Mouse (Mus musculus): ENCODE measurements around the gene Pias4. TPM values are rescaled to one million over a fixed set of nuclear protein-coding genes. Genes with fewer than 3 reads are reported as not detected.

Pias4 gene
- polyA plus RNA-seq, 1 experiment, result 31.6 TPM

DNA sequence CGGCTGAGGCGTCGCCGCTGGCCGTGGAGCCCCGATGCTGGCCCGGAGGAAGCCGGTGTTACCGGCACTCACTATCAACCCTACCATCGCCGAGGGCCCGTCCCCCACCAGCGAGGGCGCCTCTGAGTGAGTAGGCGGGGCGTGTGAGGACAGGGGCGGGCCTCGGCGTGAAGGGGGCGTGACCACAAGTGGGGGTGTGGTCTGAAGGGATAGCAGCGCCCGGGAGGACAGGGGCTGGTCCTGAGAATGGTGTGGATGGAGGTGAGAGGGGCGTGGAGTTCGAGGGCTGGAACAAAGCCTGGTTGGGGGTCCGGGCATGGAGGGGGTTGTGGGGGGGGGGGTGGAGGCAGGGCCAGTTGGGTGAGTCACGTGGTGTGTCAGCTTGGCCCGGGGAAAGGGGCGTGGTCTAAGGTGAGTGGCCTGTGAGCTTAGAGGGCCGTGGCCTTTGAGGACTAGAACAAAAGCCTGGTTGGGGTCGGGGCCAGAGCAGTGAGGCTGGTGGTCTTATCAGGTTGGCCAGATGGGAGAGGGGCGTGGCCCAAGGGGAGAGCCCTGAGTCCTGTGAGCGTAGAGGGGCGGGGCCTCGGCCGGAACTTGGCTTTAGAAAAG, 61.5 kb downstream of the Pias4 start:
- Histone ChIP-seq H3K36me3 (ENCODE audit: control insufficient read depth, insufficient read depth) (peaks cover 36% of the 10 kb centered on the region), H3K4me3 (ENCODE audit: insufficient read depth, poor library complexity, severe bottlenecking) (peak overlapping the region; percentile 84), H3ac (ENCODE audit: control insufficient read depth, insufficient read length, low read depth) (peak overlapping the region; percentile 96), H3K79me2 (ENCODE audit: control insufficient read depth, insufficient read depth) (peaks cover 52% of the 10 kb centered on the region), H3K27me3 (ENCODE audit: control insufficient read depth, insufficient read depth, insufficient read length) (no peaks in the 10 kb centered on the region), H3K79me3 (ENCODE audit: low read depth) (peaks cover 42% of the 10 kb centered on the region)
- no peak for TF ChIP-seq MYOG (IDR thresholded peaks at IDR 0.05; ENCODE audit: control insufficient read depth, extremely low read depth, insufficient read length)
- TF ChIP-seq USF1 (IDR thresholded peaks at IDR 0.05; ENCODE audit: low read depth), result peak; percentile 69
- peak; percentile 33 for TF ChIP-seq CTCF (IDR thresholded peaks at IDR 0.05; ENCODE audit: control insufficient read depth, insufficient read depth, insufficient read length)

DNA sequence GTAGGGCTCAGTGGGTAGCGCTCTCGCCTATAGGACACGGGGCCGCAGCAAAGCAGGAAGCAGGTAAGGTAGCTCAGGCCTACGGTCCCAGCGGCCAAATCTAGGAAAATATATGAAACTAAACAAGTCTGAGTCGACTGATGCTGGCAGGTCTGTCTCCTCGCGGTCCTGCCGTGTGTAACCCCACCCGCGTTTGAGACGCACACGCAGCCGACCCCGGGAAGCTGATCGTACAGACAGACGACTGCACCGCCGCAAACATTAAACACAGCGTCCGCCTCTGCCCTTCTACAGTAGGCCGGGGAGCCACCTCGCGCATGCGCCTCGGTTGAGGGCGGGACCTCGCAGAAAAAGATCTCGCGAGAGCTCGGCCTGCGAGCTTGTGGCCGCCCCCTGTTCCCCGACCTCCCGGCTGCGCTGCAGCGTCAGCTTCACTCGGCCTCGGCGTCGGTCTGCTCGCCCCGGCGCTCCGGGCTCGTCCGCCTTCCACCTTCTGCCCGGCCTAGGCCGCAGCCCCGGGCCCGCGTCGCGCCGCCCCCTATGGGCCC, 62.1 kb downstream of the Pias4 start, which contains the start of gene Map2k2:
TSS of gene Map2k2 (plus strand) at position 351 of the 548 bp plus-strand sequence.
- H3K79me3 ChIP-seq (ENCODE audit: low read depth), result peaks cover 40% of the 10 kb centered on the region
- H3K27me3 ChIP-seq (ENCODE audit: control insufficient read depth, insufficient read depth, insufficient read length), result no peaks in the 10 kb centered on the region
- peaks cover 30% of the 10 kb centered on the region for H3K36me3 ChIP-seq (ENCODE audit: control insufficient read depth, insufficient read depth)
- H3K4me3 ChIP-seq (ENCODE audit: insufficient read depth, poor library complexity, severe bottlenecking), result peak within 1 kb of the TSS; percentile 84
- peaks cover 46% of the 10 kb centered on the region for H3K79me2 ChIP-seq (ENCODE audit: control insufficient read depth, insufficient read depth)
- TF ChIP-seq MAX (IDR thresholded peaks at IDR 0.05) (peak; percentile 11), MYOD1 (IDR thresholded peaks at IDR 0.05; ENCODE audit: control insufficient read depth, insufficient read length, low read depth) (no peak)
- H3ac ChIP-seq (ENCODE audit: control insufficient read depth, insufficient read length, low read depth), result peak within 1 kb of the TSS; percentile 96

Small RNA genes within 50 kb of the gene (microRNA-seq; reads per million reads assigned to microRNA genes)
- gene Mir5615-1 (ENCODE audit: borderline microRNAs expressed), result not detected
- gene Mir5615-2 (ENCODE audit: borderline microRNAs expressed), result not detected

Other genes starting within 250 kb of the Pias4 start
- gene Lmnb2, start 249.7 kb downstream of the Pias4 start, polyA plus RNA-seq (2012; fragmentation: generic; extraction: Trizol), result 66.4 TPM
- 37.2 TPM for gene Gadd45b, start 237.8 kb downstream of the Pias4 start, polyA plus RNA-seq (2012; fragmentation: generic; extraction: Trizol)
- 0.25 TPM for gene Gng7, start 153.0 kb downstream of the Pias4 start, polyA plus RNA-seq (2012; fragmentation: generic; extraction: Trizol)
- 0.28 TPM for gene Diras1, start 142.3 kb downstream of the Pias4 start, polyA plus RNA-seq (2012; fragmentation: generic; extraction: Trizol)
- 11.6 TPM for gene Slc39a3, start 130.5 kb downstream of the Pias4 start, polyA plus RNA-seq (2012; fragmentation: generic; extraction: Trizol)
- gene Sgta, start 107.7 kb downstream of the Pias4 start, polyA plus RNA-seq (2012; fragmentation: generic; extraction: Trizol), result 154 TPM
- gene Thop1, start 97.9 kb downstream of the Pias4 start, polyA plus RNA-seq (2012; fragmentation: generic; extraction: Trizol), result 67.3 TPM
- gene Creb3l3, start 69.0 kb downstream of the Pias4 start, polyA plus RNA-seq (2012; fragmentation: generic; extraction: Trizol), result 0.06 TPM
- gene Map2k2, start 62.0 kb downstream of the Pias4 start, polyA plus RNA-seq (2012; fragmentation: generic; extraction: Trizol), result 92.2 TPM
- 19.9 TPM for gene Zbtb7a, start 32.7 kb downstream of the Pias4 start, polyA plus RNA-seq (2012; fragmentation: generic; extraction: Trizol)
- gene Eef2, start 8.7 kb upstream of the Pias4 start, polyA plus RNA-seq (2012; fragmentation: generic; extraction: Trizol), result 2,537 TPM
- 72.8 TPM for gene Dapk3, start 15.1 kb upstream of the Pias4 start, polyA plus RNA-seq (2012; fragmentation: generic; extraction: Trizol)
- 0.07 TPM for gene 4930442H23Rik, start 15.9 kb upstream of the Pias4 start, polyA plus RNA-seq (2012; fragmentation: generic; extraction: Trizol)
- gene Nmrk2, start 34.1 kb upstream of the Pias4 start, polyA plus RNA-seq (2012; fragmentation: generic; extraction: Trizol), result 0.18 TPM
- 0.26 TPM for gene Atcay, start 62.9 kb upstream of the Pias4 start, polyA plus RNA-seq (2012; fragmentation: generic; extraction: Trizol)
- gene Zfr2, start 65.2 kb upstream of the Pias4 start, polyA plus RNA-seq (2012; fragmentation: generic; extraction: Trizol), result 0.19 TPM
- gene Matk, start 85.0 kb upstream of the Pias4 start, polyA plus RNA-seq (2012; fragmentation: generic; extraction: Trizol), result 0.98 TPM
- 174 TPM for gene Mrpl54, start 99.0 kb upstream of the Pias4 start, polyA plus RNA-seq (2012; fragmentation: generic; extraction: Trizol)
- 103 TPM for gene Apba3, start 99.0 kb upstream of the Pias4 start, polyA plus RNA-seq (2012; fragmentation: generic; extraction: Trizol)
- not detected for gene Tjp3, start 123.7 kb upstream of the Pias4 start, polyA plus RNA-seq (2012; fragmentation: generic; extraction: Trizol)
- gene Pip5k1c, start 125.0 kb upstream of the Pias4 start, polyA plus RNA-seq (2012; fragmentation: generic; extraction: Trizol), result 33.3 TPM
- gene Cactin, start 153.2 kb upstream of the Pias4 start, polyA plus RNA-seq (2012; fragmentation: generic; extraction: Trizol), result 48.1 TPM
- 0.02 TPM for gene Tbxa2r, start 160.8 kb upstream of the Pias4 start, polyA plus RNA-seq (2012; fragmentation: generic; extraction: Trizol)
- gene Gipc3, start 175.3 kb upstream of the Pias4 start, polyA plus RNA-seq (2012; fragmentation: generic; extraction: Trizol), result 0.08 TPM
- gene Hmg20b, start 182.6 kb upstream of the Pias4 start, polyA plus RNA-seq (2012; fragmentation: generic; extraction: Trizol), result 89.0 TPM
- gene Mfsd12, start 189.6 kb upstream of the Pias4 start, polyA plus RNA-seq (2012; fragmentation: generic; extraction: Trizol), result 8.2 TPM
- gene 4930404N11Rik, start 197.9 kb upstream of the Pias4 start, polyA plus RNA-seq (2012; fragmentation: generic; extraction: Trizol), result 0.51 TPM
- gene Fzr1, start 210.6 kb upstream of the Pias4 start, polyA plus RNA-seq (2012; fragmentation: generic; extraction: Trizol), result 61.6 TPM
- gene Dohh, start 216.5 kb upstream of the Pias4 start, polyA plus RNA-seq (2012; fragmentation: generic; extraction: Trizol), result 148 TPM
- gene Gm48551, start 216.5 kb upstream of the Pias4 start, polyA plus RNA-seq (2012; fragmentation: generic; extraction: Trizol), result 1.7 TPM
- 0.20 TPM for gene Gm48552, start 221.1 kb upstream of the Pias4 start, polyA plus RNA-seq (2012; fragmentation: generic; extraction: Trizol)
- gene Smim24, start 225.1 kb upstream of the Pias4 start, polyA plus RNA-seq (2012; fragmentation: generic; extraction: Trizol), result 0.32 TPM